In genomic region chr3:96328060-96328729, GRCm38 (mm10) we compare ENCODE assay signal across 8 mouse cellular contexts. TPM values are rescaled to one million over a fixed set of nuclear protein-coding genes. Genes with fewer than 3 reads are reported as not detected.
DNase-seq lines count a peak whose midpoint lies in the region; ATAC-seq and TF ChIP-seq lines count a peak whose summit lies in the region.
"Not testable (repeated sequence)": the region's sequence is repeated elsewhere in the genome, so short reads cannot be mapped to it uniquely, and the experiment has no call there.

No protein-coding gene starts in this region.

- not testable (repeated sequence) for TF ChIP-seq CTCF in gastrocnemius, adult 2 months (IDR thresholded peaks at IDR 0.05); layer of hippocampus, adult 2 months (conservative IDR thresholded peaks at IDR 0.05)

- DNase-seq in ES-E14 (ENCODE audit: low read depth, low spot score) = peak; percentile 72
- peak; percentile 76 for DNase-seq in embryo, embryonic 10 days (ENCODE audit: low spot score)
- not testable (repeated sequence) for DNase-seq in gastrocnemius, adult 2 months; layer of hippocampus, adult 2 months (ENCODE audit: low spot score in 2 of 2)
- peak; percentile 58 for DNase-seq in neural tube, embryonic 11.5 days (ENCODE audit: low spot score)
- DNase-seq in thymus, postnatal 0 days (ENCODE audit: low spot score) = peak; percentile 40

- WGBS in hindbrain, embryonic 13.5 days = 1% methylated on average over 48 of the region's 49 CpGs
- under 1% methylated on average over 43 of the region's 49 CpGs for WGBS in lung, embryonic 16.5 days
- WGBS in neural tube, embryonic 11.5 days = under 1% methylated on average over 39 of the region's 49 CpGs

- intact Hi-C loops in gastrocnemius, adult 2 months (cut with DNase I) = not testable (repeated sequence)

- peaks cover 95% of the 10 kb centered on the region for H3K27me3 ChIP-seq in hindbrain, embryonic 13.5 days
- peaks cover 74% of the 10 kb centered on the region for H3K27me3 ChIP-seq in lung, embryonic 16.5 days (ENCODE audit: control insufficient read depth, insufficient read depth, low read depth, low read length)
- peaks cover 34% of the 10 kb centered on the region for H3K27me3 ChIP-seq in neural tube, embryonic 11.5 days (ENCODE audit: control insufficient read depth, insufficient read depth, low read length)

- ATAC-seq in hindbrain, embryonic 13.5 days (ENCODE audit: low FRiP score) = peak; percentile 75
- peak; percentile 95 for ATAC-seq in lung, embryonic 16.5 days (ENCODE audit: low read depth)
- ATAC-seq in neural tube, embryonic 11.5 days (ENCODE audit: insufficient read depth, low FRiP score, low TSS enrichment) = peak; percentile 92

- H3K27ac ChIP-seq in ES-E14 (ENCODE audit: insufficient read depth, low read depth, low read length, poor library complexity, severe bottlenecking) = peak overlapping the region; percentile 88
- H3K27ac ChIP-seq in gastrocnemius, adult 2 months; hindbrain, embryonic 13.5 days; layer of hippocampus, adult 2 months; lung, embryonic 16.5 days (ENCODE audit: low read length); neural tube, embryonic 11.5 days (ENCODE audit: low read depth, low read length): not testable (repeated sequence)

- peak overlapping the region; percentile 54 to 75 for H3K4me3 ChIP-seq in ES-E14 (ENCODE audit: insufficient read depth in 1 of 2, low read depth in 1 of 2, low read length in 2 of 2, poor library complexity in 1 of 2, severe bottlenecking in 1 of 2)
- peak overlapping the region; percentile 60 for H3K4me3 ChIP-seq in gastrocnemius, adult 2 months
- H3K4me3 ChIP-seq in hindbrain, embryonic 13.5 days = peak overlapping the region; percentile 31
- peak overlapping the region; percentile 20; the same call in 1 of the 2 replicates for H3K4me3 ChIP-seq in layer of hippocampus, adult 2 months
- H3K4me3 ChIP-seq in lung, embryonic 16.5 days (ENCODE audit: low read length) = peak overlapping the region; percentile 46
- H3K4me3 ChIP-seq in neural tube, embryonic 11.5 days (ENCODE audit: low read depth, low read length) = peak overlapping the region; percentile 34

- peak overlapping the region; percentile 82 for H3K9ac ChIP-seq in ES-E14 (ENCODE audit: insufficient read depth, low read depth, low read length, poor library complexity, severe bottlenecking)
- not testable (repeated sequence) for H3K9ac ChIP-seq in hindbrain, embryonic 13.5 days; lung, embryonic 16.5 days (ENCODE audit: low read length)
- H3K9ac ChIP-seq in neural tube, embryonic 11.5 days (ENCODE audit: low read length) = peak overlapping the region; percentile 41; the same call in 1 of the 2 replicates

- peaks cover 0 to 16% of the 10 kb centered on the region in 2 experiments; a peak in 2 of 4 replicates for H3K4me1 ChIP-seq in ES-E14 (ENCODE audit: control insufficient read depth in 2 of 2, insufficient read depth in 2 of 2, low read length in 2 of 2, poor library complexity in 1 of 2)
- not testable (repeated sequence) for H3K4me1 ChIP-seq in hindbrain, embryonic 13.5 days (replicated peaks); lung, embryonic 16.5 days (replicated peaks; ENCODE audit: control insufficient read depth, insufficient read depth, low read length); neural tube, embryonic 11.5 days (ENCODE audit: control insufficient read depth, insufficient read depth, low read length)

- peak overlapping the region; percentile 53 for H3K4me2 ChIP-seq in hindbrain, embryonic 13.5 days
- peak overlapping the region; percentile 59 for H3K4me2 ChIP-seq in lung, embryonic 16.5 days (ENCODE audit: low read depth, low read length)
- peak overlapping the region; percentile 54 for H3K4me2 ChIP-seq in neural tube, embryonic 11.5 days (ENCODE audit: low read depth)

- not testable (repeated sequence) for H3K9me3 ChIP-seq in ES-E14 (ENCODE audit: control insufficient read depth, insufficient read depth, low read depth, low read length); hindbrain, embryonic 13.5 days; lung, embryonic 16.5 days (ENCODE audit: control insufficient read depth, low read length); neural tube, embryonic 11.5 days (ENCODE audit: control insufficient read depth, low read length)

- not testable (repeated sequence) for H3K36me3 ChIP-seq in ES-E14 (ENCODE audit: control insufficient read depth, insufficient read depth, low read length, poor library complexity, severe bottlenecking); hindbrain, embryonic 13.5 days; lung, embryonic 16.5 days (ENCODE audit: control insufficient read depth, insufficient read depth, low read length); neural tube, embryonic 11.5 days (ENCODE audit: control insufficient read depth, insufficient read depth, low read length)

- in situ Hi-C loops in ES-E14 (cut with MboI; ENCODE audit: low sequenced_read_pairs in 2 of 2, unreplicated experiment in 2 of 2) = loop anchor here (10.0 to 25.0 kb wide), 2 partner anchors 67 to 109 kb away; no protein-coding TSS in a partner anchor

RNA-seq across cellular contexts. Expression of gene Fcgr1, which starts 34.4 kb away (rescaled TPM):
- total RNA-seq in ES-E14 (2012; rRNA removed) = not detected in 2 replicates
- under 1 TPM in 1 of 2 experiments, not detected in 1; 0.20 TPM for total RNA-seq in gastrocnemius, adult 2 months (2021)
- 1.5 and 1.7 TPM in 2 replicates for polyA plus RNA-seq in hindbrain, embryonic 13.5 days (2015; fragmentation: Nextera tagmentation; extraction: Ambion mirVana)
- total RNA-seq in layer of hippocampus, adult 2 months (2021) = 1 to 10 TPM; 2.2 to 2.3 TPM
- polyA plus RNA-seq in lung, embryonic 16.5 days (2015; fragmentation: Nextera tagmentation; extraction: Ambion mirVana) = 2.3 and 2.7 TPM in 2 replicates
- 0.80 and 2.5 TPM in 2 replicates for polyA plus RNA-seq in neural tube, embryonic 11.5 days (2014; fragmentation: Nextera tagmentation; extraction: Ambion mirVana)
- 3.4 and 5.0 TPM in 2 replicates for polyA plus RNA-seq in thymus, postnatal 0 days (2015; fragmentation: Nextera tagmentation; extraction: Ambion mirVana)

RNA-seq across cellular contexts. Expression of gene Hist2h2bb, which starts 58.6 kb away (rescaled TPM):
- 1,985 and 2,453 TPM in 2 replicates for total RNA-seq in ES-E14 (2012; rRNA removed)
- total RNA-seq in gastrocnemius, adult 2 months (2021) = 10 to 100 TPM; 18.6 to 24.8 TPM
- polyA plus RNA-seq in hindbrain, embryonic 13.5 days (2015; fragmentation: Nextera tagmentation; extraction: Ambion mirVana) = 2.7 and 3.4 TPM in 2 replicates
- total RNA-seq in layer of hippocampus, adult 2 months (2021) = 100 to 1,000 TPM; 126 to 137 TPM
- 13.0 and 14.5 TPM in 2 replicates for polyA plus RNA-seq in lung, embryonic 16.5 days (2015; fragmentation: Nextera tagmentation; extraction: Ambion mirVana)
- 17.3 and 22.2 TPM in 2 replicates for polyA plus RNA-seq in neural tube, embryonic 11.5 days (2014; fragmentation: Nextera tagmentation; extraction: Ambion mirVana)
- 47.9 and 71.3 TPM in 2 replicates for polyA plus RNA-seq in thymus, postnatal 0 days (2015; fragmentation: Nextera tagmentation; extraction: Ambion mirVana)

RNA-seq across cellular contexts. Expression of gene Hist2h3b, which starts 59.7 kb away (rescaled TPM):
- total RNA-seq in ES-E14 (2012; rRNA removed) = 806 and 880 TPM in 2 replicates
- 10 to 100 TPM in 1 of 2 experiments, 1 to 10 TPM in 1; 7.7 to 11.5 TPM for total RNA-seq in gastrocnemius, adult 2 months (2021)
- polyA plus RNA-seq in hindbrain, embryonic 13.5 days (2015; fragmentation: Nextera tagmentation; extraction: Ambion mirVana) = 19.6 and 22.4 TPM in 2 replicates
- total RNA-seq in layer of hippocampus, adult 2 months (2021) = 10 to 100 TPM; 48.4 to 51.6 TPM
- 55.7 and 61.1 TPM in 2 replicates for polyA plus RNA-seq in lung, embryonic 16.5 days (2015; fragmentation: Nextera tagmentation; extraction: Ambion mirVana)
- polyA plus RNA-seq in neural tube, embryonic 11.5 days (2014; fragmentation: Nextera tagmentation; extraction: Ambion mirVana) = 55.7 and 56.1 TPM in 2 replicates
- polyA plus RNA-seq in thymus, postnatal 0 days (2015; fragmentation: Nextera tagmentation; extraction: Ambion mirVana) = 278 and 396 TPM in 2 replicates
